Mouse (Mus musculus) lung, embryonic 14.5 days (tissue): ENCODE measurements around the gene Cntnap5a. TPM values are rescaled to one million over a fixed set of nuclear protein-coding genes. Genes with fewer than 3 reads are reported as not detected.

Experiments used
- ATAC-seq: fragments of 200-750 bp; cut with Nextera tagmentation; 2 replicates; pipeline ENCODE4 v1.8.0; 2017; ENCODE audit warnings: mild to moderate bottlenecking, moderate TSS enrichment, moderate library complexity; ENCODE audit not compliant: insufficient read depth
- DNase-seq: peaks from one replicate; pipeline ENCODE4 v3.0.0-alpha.2; 2015
- H3K27ac ChIP-seq: fragments of 300-500 bp; sonication (generic); 2 replicates; pipeline ENCODE4 v1.5.1; 2014; ENCODE audit warnings: low read depth, mild to moderate bottlenecking, moderate library complexity
- H3K27me3 ChIP-seq: fragments of 300-500 bp; sonication (generic); 2 replicates; pipeline ENCODE4 v1.6.1; 2014; ENCODE audit warnings: low read length, control low read depth; ENCODE audit not compliant: insufficient read depth
- H3K36me3 ChIP-seq: fragments of 300-500 bp; sonication (generic); 2 replicates; pipeline ENCODE4 v1.6.1; 2014; ENCODE audit warnings: control low read depth; ENCODE audit not compliant: insufficient read depth
- H3K4me1 ChIP-seq: fragments of 300-500 bp; sonication (generic); 2 replicates; pipeline ENCODE4 v1.6.1; 2014; ENCODE audit warnings: antibody characterized with exemption, control low read depth; ENCODE audit not compliant: insufficient read depth
- H3K4me2 ChIP-seq: fragments of 300-500 bp; sonication (generic); 2 replicates; pipeline ENCODE4 v1.6.1; 2014; ENCODE audit warnings: mild to moderate bottlenecking
- H3K4me3 ChIP-seq: fragments of 300-500 bp; sonication (generic); 2 replicates; pipeline ENCODE4 v1.5.1; 2014; ENCODE audit warnings: low read depth, low read length
- H3K9ac ChIP-seq: fragments of 300-500 bp; sonication (generic); 2 replicates; pipeline ENCODE4 v1.6.1; 2014
- H3K9me3 ChIP-seq: fragments of 300-500 bp; sonication (generic); 2 replicates; pipeline ENCODE4 v1.6.1; 2016; ENCODE audit warnings: low read depth, low read length, control low read depth
- CTCF ChIP-seq: IDR thresholded peaks from 2 replicates; pipeline ENCODE4 v1.5.1; 2016; ENCODE audit warnings: antibody characterized with exemption, low read depth
- WGBS: fragments of 180-500 bp; shearing (Covaris S2); extraction: QIAGEN DNeasy Blood & Tissue Kit; methylation state at CpG from one replicate; pipeline ENCODE4 v1.1.7; 2014; 5-methylcytosine and 5-hydroxymethylcytosine counted together
- polyA plus RNA-seq: library from polyadenylated mRNA; unstranded; fragments of >200 nt; fragmentation: Nextera tagmentation; extraction: Ambion mirVana; gene quantifications from 2 replicates; pipeline ENCODE4 v1.2.1, GENCODE M21; 2014

Cntnap5a gene
- polyA plus RNA-seq, 1 experiment from 2014 or later: not detected

DNA sequence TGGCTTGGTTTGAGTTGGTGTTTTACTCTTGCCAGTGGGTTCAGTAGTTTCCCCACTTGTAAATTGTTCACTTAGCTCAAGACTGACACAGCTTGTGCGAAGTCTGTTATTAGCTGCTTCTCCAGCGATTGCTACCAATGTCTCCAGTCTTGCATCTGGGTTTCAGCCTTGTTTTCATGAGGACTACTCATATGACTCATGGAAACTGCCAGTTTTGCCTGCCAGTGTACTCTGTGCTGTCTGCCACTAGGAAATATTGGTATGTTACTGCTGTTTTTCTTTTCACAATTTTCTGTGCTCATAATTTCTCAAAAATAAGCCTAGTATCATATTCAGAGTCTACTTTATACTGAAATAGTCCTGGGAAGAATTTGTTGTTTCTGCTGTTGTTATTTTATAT is 272.0 kb downstream of the Cntnap5a start:
- Histone ChIP-seq H3K27ac (no peak overlapping the region), H3K36me3 (no peaks in the 10 kb centered on the region), H3K9me3 (no peaks in the 10 kb centered on the region), H3K9ac (no peak overlapping the region), H3K4me3 (no peak overlapping the region), H3K27me3 (no peaks in the 10 kb centered on the region), H3K4me1 (no peaks in the 10 kb centered on the region), H3K4me2 (no peak overlapping the region)
- DNase-seq: no peak
- ATAC-seq: no peak
- WGBS: 90% methylated on average over 2 of the region's 2 CpGs
- TF ChIP-seq CTCF: no peak

DNA sequence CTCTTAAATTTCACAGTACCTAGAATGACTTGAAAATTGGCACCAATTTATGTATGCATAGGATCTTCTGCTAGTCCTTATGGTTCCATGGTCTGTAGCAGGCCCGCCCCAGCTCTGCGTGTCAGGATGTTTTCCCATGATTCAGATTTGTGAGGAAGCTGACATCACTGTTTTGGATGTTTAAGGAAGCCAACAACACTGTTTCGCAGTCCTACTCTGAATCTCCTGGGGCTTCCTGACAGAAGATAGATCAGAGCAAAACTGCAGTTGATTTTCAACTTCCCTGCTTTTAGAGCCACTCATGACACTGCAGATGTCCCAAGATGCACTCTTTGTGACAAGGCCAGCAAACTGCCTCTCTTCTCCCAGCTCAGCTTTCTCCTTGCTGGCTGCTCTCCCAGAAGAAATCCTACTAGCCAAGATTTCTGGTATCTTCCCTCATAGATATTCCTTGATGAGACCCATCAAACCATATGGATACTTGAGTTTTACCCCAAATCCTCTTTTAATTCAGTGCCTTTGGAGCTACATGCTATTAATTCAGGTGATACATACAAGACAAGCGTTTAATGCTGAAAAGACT is 280.5 kb downstream of the Cntnap5a start:
- no peak for ATAC-seq
- no peak for DNase-seq
- H3K4me3 ChIP-seq: no peak overlapping the region
- no peaks in the 10 kb centered on the region for H3K36me3 ChIP-seq
- 60% methylated on average over 4 of the region's 4 CpGs for whole genome bisulfite sequencing
- H3K9ac ChIP-seq: no peak overlapping the region
- H3K4me2 ChIP-seq: no peak overlapping the region
- H3K27me3 ChIP-seq: no peaks in the 10 kb centered on the region
- H3K27ac ChIP-seq: no peak overlapping the region
- H3K4me1 ChIP-seq: no peaks in the 10 kb centered on the region
- no peaks in the 10 kb centered on the region for H3K9me3 ChIP-seq
- TF ChIP-seq CTCF: no peak

DNA sequence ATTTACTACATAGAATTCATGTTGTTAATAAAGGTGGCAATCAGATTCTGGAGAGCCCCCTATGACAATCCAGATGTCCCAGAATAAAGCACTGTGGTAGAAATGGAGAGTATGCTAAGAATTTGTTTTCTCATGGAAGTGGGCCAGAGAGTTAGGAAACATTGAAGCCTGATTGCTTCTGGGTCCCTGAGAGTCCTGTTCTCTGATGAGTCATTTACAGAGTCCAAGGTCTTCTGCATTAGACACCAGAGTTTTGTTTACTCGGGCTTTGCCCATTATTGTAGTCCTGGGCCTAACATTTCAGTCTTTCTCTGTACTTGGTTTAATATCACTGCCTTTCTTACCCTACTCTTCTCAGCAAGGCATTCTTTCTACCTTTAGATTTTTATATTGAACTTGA is 305.6 kb downstream of the Cntnap5a start:
- ATAC-seq: no peak
- WGBS: 58% methylated on average over 1 of the region's 1 CpGs

DNA sequence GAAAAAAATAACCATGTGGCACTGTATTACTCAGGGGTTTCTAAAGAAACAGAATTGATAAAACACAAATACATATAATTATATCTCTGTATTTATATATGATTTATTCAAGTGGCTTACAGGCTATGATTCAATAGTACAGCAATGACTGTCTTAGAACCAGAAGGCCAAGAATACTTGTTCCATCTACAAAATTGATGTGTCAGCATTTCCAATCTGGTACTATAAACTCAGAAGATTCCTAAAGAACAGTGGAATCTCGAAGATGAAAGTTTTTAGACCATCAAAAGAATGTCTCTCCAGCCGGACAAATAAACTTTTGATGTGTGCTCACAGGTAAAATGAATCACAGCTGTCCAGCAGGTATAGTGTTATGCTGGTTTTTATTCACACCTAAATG is 331.2 kb downstream of the Cntnap5a start:
- Histone ChIP-seq H3K27ac (no peak overlapping the region), H3K4me1 (no peaks in the 10 kb centered on the region), H3K4me2 (no peak overlapping the region), H3K9me3 (no peaks in the 10 kb centered on the region), H3K36me3 (no peaks in the 10 kb centered on the region), H3K4me3 (no peak overlapping the region), H3K9ac (no peak overlapping the region), H3K27me3 (no peaks in the 10 kb centered on the region)
- ATAC-seq (no peak), DNase-seq (no peak)
- 75% methylated on average over 2 of the region's 2 CpGs for WGBS
- TF ChIP-seq CTCF: no peak

More for the DNA sequence above, 305.6 kb downstream of the Cntnap5a start:
- Histone ChIP-seq H3K9ac (no peak overlapping the region), H3K27me3 (no peaks in the 10 kb centered on the region), H3K4me3 (no peak overlapping the region), H3K36me3 (no peaks in the 10 kb centered on the region), H3K27ac (no peak overlapping the region), H3K4me1 (no peaks in the 10 kb centered on the region), H3K4me2 (no peak overlapping the region), H3K9me3 (no peaks in the 10 kb centered on the region)
- no peak for DNase-seq
- TF ChIP-seq CTCF: no peak

DNA sequence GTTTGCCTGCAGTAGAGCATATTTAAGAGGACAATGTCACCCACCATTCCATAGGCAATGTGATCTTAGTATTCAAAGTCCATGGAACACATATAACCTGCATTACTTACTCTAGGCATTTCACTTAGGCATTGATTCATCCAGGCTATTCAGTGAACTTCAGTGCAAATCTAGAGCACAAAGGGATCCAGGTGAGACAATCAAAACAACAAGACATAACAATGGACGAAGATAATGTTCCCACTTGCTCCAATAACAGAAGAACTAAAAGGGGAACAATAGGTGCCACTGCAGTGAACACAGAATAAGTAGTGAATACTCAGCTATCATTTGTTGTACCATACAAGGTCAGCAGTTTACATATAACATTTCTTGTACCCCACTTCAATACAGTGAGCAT is 345.1 kb downstream of the Cntnap5a start:
- TF ChIP-seq CTCF: no peak
- Histone ChIP-seq H3K36me3 (no peaks in the 10 kb centered on the region), H3K27ac (no peak overlapping the region), H3K27me3 (no peaks in the 10 kb centered on the region), H3K9me3 (no peaks in the 10 kb centered on the region), H3K4me2 (no peak overlapping the region), H3K4me1 (no peaks in the 10 kb centered on the region), H3K9ac (no peak overlapping the region), H3K4me3 (no peak overlapping the region)
- no peak for DNase-seq
- no peak for ATAC-seq
- 76% methylated on average over 1 of the region's 1 CpGs for WGBS

DNA sequence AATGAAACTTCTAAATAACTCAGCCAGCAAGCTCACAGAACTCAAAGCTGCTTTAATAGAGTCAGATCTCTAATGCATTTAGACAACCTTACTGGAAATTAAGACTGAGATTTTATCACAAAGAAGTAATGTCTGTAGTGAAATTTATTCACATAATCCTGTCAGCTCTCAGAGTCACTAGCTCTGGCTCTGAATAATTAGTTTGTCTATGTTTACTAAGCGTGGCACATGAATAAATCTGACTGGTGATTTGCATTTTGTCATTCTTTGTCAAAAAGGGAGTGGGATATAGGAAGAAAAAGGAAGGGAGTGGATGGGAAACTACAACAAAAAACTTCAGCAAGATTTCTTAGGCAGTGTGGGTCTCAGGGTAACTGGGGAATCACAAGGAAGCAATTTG is 351.3 kb downstream of the Cntnap5a start:
- 46% methylated on average over 1 of the region's 1 CpGs for WGBS
- ATAC-seq (no peak), DNase-seq (no peak)
- no peaks in the 10 kb centered on the region for H3K27me3 ChIP-seq
- H3K9me3 ChIP-seq: no peaks in the 10 kb centered on the region
- no peaks in the 10 kb centered on the region for H3K36me3 ChIP-seq
- no peak overlapping the region for H3K27ac ChIP-seq
- no peak overlapping the region for H3K9ac ChIP-seq
- no peaks in the 10 kb centered on the region for H3K4me1 ChIP-seq
- H3K4me3 ChIP-seq: no peak overlapping the region
- H3K4me2 ChIP-seq: no peak overlapping the region
- TF ChIP-seq CTCF: no peak

DNA sequence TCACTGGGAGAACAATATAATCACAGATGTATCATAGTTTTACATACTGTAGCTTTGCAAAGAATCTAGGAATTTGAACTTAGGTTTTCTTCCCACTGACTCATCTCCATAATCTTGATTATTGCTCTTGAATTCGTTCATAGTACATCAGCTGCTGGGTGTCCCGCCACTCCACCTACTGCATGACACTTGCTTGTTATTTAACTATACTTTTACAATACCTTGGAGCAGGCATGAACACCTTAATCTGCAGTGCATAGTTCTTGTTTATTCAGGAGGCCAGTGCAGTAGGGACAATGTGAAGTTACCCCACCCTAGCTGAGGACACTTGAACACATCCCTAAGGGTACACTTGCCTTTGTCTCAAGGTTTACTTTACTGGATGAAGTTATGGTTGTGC is 352.3 kb downstream of the Cntnap5a start:
- Histone ChIP-seq H3K4me3 (no peak overlapping the region), H3K9me3 (no peaks in the 10 kb centered on the region), H3K36me3 (no peaks in the 10 kb centered on the region), H3K27ac (no peak overlapping the region), H3K9ac (no peak overlapping the region), H3K4me2 (no peak overlapping the region), H3K27me3 (no peaks in the 10 kb centered on the region), H3K4me1 (no peaks in the 10 kb centered on the region)
- DNase-seq (no peak), ATAC-seq (no peak)
- 74% methylated on average over 2 of the region's 2 CpGs for WGBS
- TF ChIP-seq CTCF: no peak

DNA sequence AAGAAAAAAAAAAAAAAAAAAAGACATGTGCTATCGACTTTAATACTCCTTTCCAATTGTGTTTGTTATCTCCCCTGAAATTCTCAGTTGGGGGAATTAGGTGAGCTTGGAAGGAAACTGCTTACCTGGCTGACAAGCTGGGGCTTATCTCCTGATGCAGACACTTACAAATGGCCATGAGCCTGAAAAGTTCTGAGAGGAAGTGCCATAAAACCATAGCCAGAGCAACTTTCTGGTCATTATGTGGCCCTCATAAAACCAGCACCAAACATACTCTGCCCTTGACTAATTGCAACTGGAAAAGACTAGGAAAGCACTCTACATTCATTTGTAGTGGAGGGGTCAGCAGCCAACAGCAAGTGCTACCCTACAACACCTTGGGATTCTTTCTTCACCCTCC is 359.5 kb downstream of the Cntnap5a start:
- no peak for TF ChIP-seq CTCF
- Histone ChIP-seq H3K4me1 (no peaks in the 10 kb centered on the region), H3K27ac (no peak overlapping the region), H3K4me2 (no peak overlapping the region), H3K9me3 (no peaks in the 10 kb centered on the region), H3K27me3 (no peaks in the 10 kb centered on the region), H3K4me3 (no peak overlapping the region), H3K36me3 (no peaks in the 10 kb centered on the region), H3K9ac (no peak overlapping the region)
- WGBS: 67% methylated on average over 1 of the region's 1 CpGs
- ATAC-seq (no peak), DNase-seq (no peak)
